Mouse (Mus musculus) heart, embryonic 10.5 days (tissue): Measurements from ENCODE around the gene Efcab3. TPM values are rescaled to one million over a fixed set of nuclear protein-coding genes. Genes with fewer than 3 reads are reported as not detected.

Experiments used
- polyA plus RNA-seq: library from polyadenylated mRNA; unstranded; fragments of >200 nt; fragmentation: Nextera tagmentation; extraction: Ambion mirVana; gene quantifications from 2 replicates; pipeline ENCODE4 v1.2.1, GENCODE M21; 2016

Gene Efcab3
- polyA plus RNA-seq, 1 experiment from 2014 or later = not detected

Other genes with a start within 250 kb of the Efcab3 start
- gene Mettl2, start 62.8 kb downstream of the Efcab3 start, polyA plus RNA-seq = 30.8 and 42.5 TPM in 2 replicates
- gene Gm10842, start 83.3 kb downstream of the Efcab3 start, polyA plus RNA-seq = not detected in 2 replicates
- gene Tlk2, start 115.2 kb downstream of the Efcab3 start, polyA plus RNA-seq = 14.7 and 18.3 TPM in 2 replicates
- 10.0 and 14.3 TPM in 2 replicates for gene Mrc2, start 229.1 kb downstream of the Efcab3 start, polyA plus RNA-seq